Mouse (Mus musculus) intestine, postnatal 0 days (tissue): ENCODE measurements at regions not wholly inside any gene's neighbourhood (a gene's known extent, or its start where the extent isn't known, plus 50 kb on each side); places are given as distances from the start of the nearest gene placed in this dataset.
"Not testable (repeated sequence)": the region's sequence is repeated elsewhere in the genome, so short reads cannot be mapped to it uniquely, and the experiment has no call there.

Experiments
- ATAC-seq: fragments of 200-750 bp; cut with Nextera tagmentation; 2 replicates; pipeline ENCODE4 v1.8.0; 2017; ENCODE audit warnings: mild to moderate bottlenecking, moderate TSS enrichment, moderate library complexity
- H3K27ac ChIP-seq: fragments of 300-500 bp; sonication (generic); 2 replicates; pipeline ENCODE4 v1.5.1; 2014; ENCODE audit warnings: mild to moderate bottlenecking, low read depth, low read length, moderate library complexity
- H3K27me3 ChIP-seq: fragments of 300-500 bp; sonication (generic); replicated peaks from 2 replicates; pipeline ENCODE4 v1.6.1; 2014; ENCODE audit warnings: low read length, mixed read lengths; ENCODE audit not compliant: control insufficient read depth, insufficient read depth
- H3K36me3 ChIP-seq: fragments of 300-500 bp; sonication (generic); 2 replicates; pipeline ENCODE4 v1.6.1; 2014; ENCODE audit warnings: mild to moderate bottlenecking, moderate library complexity; ENCODE audit not compliant: control insufficient read depth, insufficient read depth
- H3K4me1 ChIP-seq: fragments of 300-500 bp; sonication (generic); replicated peaks from 2 replicates; pipeline ENCODE4 v1.6.1; 2014; ENCODE audit warnings: antibody characterized with exemption, low read length, mixed read lengths; ENCODE audit not compliant: control insufficient read depth, insufficient read depth
- H3K4me2 ChIP-seq: fragments of 300-500 bp; sonication (generic); replicated peaks from 2 replicates; pipeline ENCODE4 v1.6.1; 2014; ENCODE audit warnings: low read depth, mild to moderate bottlenecking, moderate library complexity
- H3K4me3 ChIP-seq: fragments of 300-500 bp; sonication (generic); 2 replicates; pipeline ENCODE4 v1.5.1; 2014; ENCODE audit warnings: low read depth, low read length
- H3K9ac ChIP-seq: fragments of 300-500 bp; sonication (generic); 2 replicates; pipeline ENCODE4 v1.6.1; 2014; ENCODE audit warnings: mild to moderate bottlenecking, low read depth, low read length
- H3K9me3 ChIP-seq: fragments of 300-500 bp; sonication (generic); 2 replicates; pipeline ENCODE4 v1.6.1; 2016; ENCODE audit warnings: mixed run types; ENCODE audit not compliant: control insufficient read depth
- CTCF ChIP-seq: sonication (generic); IDR thresholded peaks from 2 replicates; pipeline ENCODE4 v1.5.1; 2016; ENCODE audit warnings: low read depth, mild to moderate bottlenecking, control low read depth, antibody characterized with exemption, moderate library complexity
- WGBS: fragments of 180-500 bp; shearing (Covaris S2); extraction: QIAGEN DNeasy Blood & Tissue Kit; methylation state at CpG from one replicate; pipeline ENCODE4 v1.1.7; 2014; 5-methylcytosine and 5-hydroxymethylcytosine counted together

DNA sequence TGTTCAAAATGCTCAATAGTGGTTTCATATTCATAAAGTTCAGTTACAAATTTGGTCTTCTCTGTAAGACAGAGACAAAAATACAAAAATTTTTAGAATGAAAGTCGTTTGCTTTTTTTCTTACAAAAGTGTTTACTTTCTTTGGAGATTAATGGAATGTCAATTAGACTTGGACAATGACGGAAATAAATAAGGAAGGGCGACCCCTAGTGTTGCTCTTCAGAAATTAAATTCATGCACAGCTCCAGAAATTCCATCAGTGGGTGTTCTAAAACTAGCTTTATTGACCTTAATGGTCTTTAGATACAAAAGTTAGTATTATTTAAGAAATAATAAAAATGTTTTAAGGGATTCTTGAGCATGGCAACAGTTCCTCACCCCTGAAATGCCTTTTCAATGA is 141.8 kb upstream of the Lama2 start:
- Histone ChIP-seq H3K9me3 (no peaks in the 10 kb centered on the region), H3K36me3 (no peaks in the 10 kb centered on the region), H3K27me3 (no peaks in the 10 kb centered on the region), H3K4me3 (no peak overlapping the region), H3K4me2 (no peak overlapping the region), H3K4me1 (no peaks in the 10 kb centered on the region), H3K27ac (no peak overlapping the region), H3K9ac (no peak overlapping the region)
- no peak for ATAC-seq
- peak; percentile 68 for TF ChIP-seq CTCF
- 2% methylated on average over 3 of the region's 3 CpGs for WGBS

DNA sequence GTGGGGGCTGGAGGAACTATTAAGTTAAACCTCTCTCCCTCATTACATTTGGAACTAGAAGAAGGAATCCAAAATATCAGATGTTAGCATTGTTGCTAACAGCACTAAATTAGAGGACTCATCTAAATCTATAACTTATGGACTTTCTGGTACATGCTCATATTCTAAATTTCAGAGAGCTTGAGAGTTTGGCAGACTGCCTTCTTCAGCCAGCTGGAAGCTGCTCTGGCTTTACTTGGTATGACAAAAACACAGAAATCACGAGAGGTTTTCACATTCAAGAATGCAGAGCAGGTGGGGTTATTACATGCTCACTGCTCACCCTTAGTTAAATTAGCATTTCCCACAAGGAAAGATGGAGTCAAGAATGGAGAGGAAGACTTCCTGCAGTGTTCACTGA is 182.8 kb upstream of the Lama2 start:
- H3K4me3 ChIP-seq = no peak overlapping the region
- no peaks in the 10 kb centered on the region for H3K9me3 ChIP-seq
- H3K9ac ChIP-seq = no peak overlapping the region
- H3K4me1 ChIP-seq = no peaks in the 10 kb centered on the region
- H3K4me2 ChIP-seq = no peak overlapping the region
- H3K36me3 ChIP-seq = no peaks in the 10 kb centered on the region
- H3K27me3 ChIP-seq = no peaks in the 10 kb centered on the region
- no peak overlapping the region for H3K27ac ChIP-seq
- no peak for ATAC-seq
- WGBS = 32% methylated on average over 1 of the region's 1 CpGs
- no peak for TF ChIP-seq CTCF

DNA sequence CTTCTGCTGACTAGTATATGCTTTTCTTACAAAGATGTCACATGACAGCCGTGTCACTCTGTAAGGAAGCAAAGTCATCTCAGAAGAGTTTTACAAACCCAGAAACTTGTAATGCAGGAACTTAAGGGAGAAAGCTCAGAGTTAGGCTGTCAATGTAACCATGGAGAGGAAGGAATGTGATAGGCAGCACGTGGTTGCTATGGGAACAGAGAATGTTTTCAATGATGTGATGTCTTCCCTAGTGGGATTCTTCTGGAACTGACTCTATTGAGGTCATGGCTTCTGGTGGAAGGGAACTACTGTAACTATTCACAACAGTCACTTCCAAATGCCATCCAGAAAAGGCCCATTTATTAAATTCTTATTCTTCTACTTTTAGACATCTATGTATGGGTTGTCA is 190.0 kb upstream of the Lama2 start:
- Histone ChIP-seq H3K27ac (no peak overlapping the region), H3K36me3 (no peaks in the 10 kb centered on the region), H3K4me2 (no peak overlapping the region), H3K9ac (no peak overlapping the region), H3K9me3 (no peaks in the 10 kb centered on the region), H3K4me1 (no peaks in the 10 kb centered on the region), H3K4me3 (no peak overlapping the region), H3K27me3 (no peaks in the 10 kb centered on the region)
- 29% methylated on average over 2 of the region's 2 CpGs for WGBS
- no peak for ATAC-seq
- no peak for TF ChIP-seq CTCF

DNA sequence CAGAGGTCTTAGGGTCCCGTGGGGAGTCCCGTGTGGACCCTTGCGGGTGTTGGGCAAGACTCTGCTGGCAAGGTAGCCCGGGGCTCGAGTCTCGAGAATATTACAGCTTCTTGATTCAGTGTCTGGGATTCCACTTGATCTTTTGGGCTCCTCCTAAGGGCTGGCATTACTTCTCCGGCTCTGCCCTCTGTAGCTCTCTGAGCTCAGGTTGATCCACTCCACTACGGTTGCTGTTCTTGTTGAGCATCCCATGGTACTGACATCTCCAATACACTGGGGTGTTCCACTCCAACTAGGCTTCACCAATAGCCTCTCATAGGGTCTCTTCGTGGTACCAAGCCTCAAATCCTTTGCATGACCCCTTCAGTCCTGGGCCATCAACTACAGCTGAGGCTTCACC is 206.1 kb upstream of the Lama2 start:
- ATAC-seq, H3K4me2 ChIP-seq, H3K4me1 ChIP-seq, H3K9me3 ChIP-seq, H3K36me3 ChIP-seq, H3K9ac ChIP-seq, H3K27ac ChIP-seq, H3K27me3 ChIP-seq, H3K4me3 ChIP-seq: not testable (repeated sequence)
- WGBS = 92% methylated on average over 7 of the region's 9 CpGs

DNA sequence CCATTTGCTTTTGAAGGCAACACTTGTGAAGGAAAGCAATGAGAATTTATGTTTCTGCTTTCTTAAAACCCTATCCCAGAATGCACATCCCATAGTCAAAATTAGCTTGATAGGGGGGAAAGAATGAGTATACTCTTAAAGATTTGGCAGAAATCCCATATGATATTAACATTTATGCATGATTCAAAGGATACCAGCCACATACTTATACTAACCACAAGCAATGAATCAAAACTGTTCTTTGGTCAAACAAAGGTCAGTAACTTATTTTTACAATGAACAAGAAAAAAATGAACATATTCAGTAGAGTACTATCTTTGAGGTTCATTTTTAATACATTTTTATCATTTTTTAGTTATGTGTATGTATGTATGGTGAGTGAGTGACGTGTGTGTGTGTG is 208.8 kb upstream of the Lama2 start:
- H3K27me3 ChIP-seq = no peaks in the 10 kb centered on the region
- no peak for ATAC-seq
- H3K4me2 ChIP-seq = no peak overlapping the region
- H3K9ac ChIP-seq = no peak overlapping the region
- H3K4me3 ChIP-seq = no peak overlapping the region
- H3K9me3 ChIP-seq = no peaks in the 10 kb centered on the region
- H3K36me3 ChIP-seq = no peaks in the 10 kb centered on the region
- H3K4me1 ChIP-seq = no peaks in the 10 kb centered on the region
- H3K27ac ChIP-seq = no peak overlapping the region
- TF ChIP-seq CTCF = no peak
- WGBS = 76% methylated on average over 1 of the region's 1 CpGs

DNA sequence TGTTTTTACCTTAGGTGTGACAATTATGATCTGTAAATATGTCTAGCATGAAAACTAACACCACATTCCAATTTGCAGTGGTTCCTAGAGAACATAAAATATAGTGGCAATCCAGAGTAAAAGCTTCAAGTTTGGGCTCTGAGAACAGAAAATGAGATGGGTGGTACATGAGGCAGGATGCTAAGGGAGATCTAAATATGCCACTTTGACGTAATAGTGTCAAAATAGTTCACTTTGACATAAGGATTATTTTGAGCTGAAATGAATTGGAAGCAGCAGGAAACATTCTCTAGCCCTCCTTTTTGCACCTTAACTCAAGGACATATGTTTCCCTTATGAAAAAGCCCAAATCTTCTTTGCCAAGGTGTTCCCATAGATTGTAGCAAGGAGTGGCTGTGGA is 219.1 kb upstream of the Lama2 start:
- no peak overlapping the region for H3K27ac ChIP-seq
- H3K36me3 ChIP-seq = no peaks in the 10 kb centered on the region
- 97% methylated on average over 1 of the region's 1 CpGs for WGBS
- no peak overlapping the region for H3K4me2 ChIP-seq
- no peak overlapping the region for H3K9ac ChIP-seq
- H3K9me3 ChIP-seq = no peaks in the 10 kb centered on the region
- ATAC-seq = no peak
- no peak for TF ChIP-seq CTCF
- H3K4me3 ChIP-seq = no peak overlapping the region
- H3K4me1 ChIP-seq = no peaks in the 10 kb centered on the region
- no peaks in the 10 kb centered on the region for H3K27me3 ChIP-seq

DNA sequence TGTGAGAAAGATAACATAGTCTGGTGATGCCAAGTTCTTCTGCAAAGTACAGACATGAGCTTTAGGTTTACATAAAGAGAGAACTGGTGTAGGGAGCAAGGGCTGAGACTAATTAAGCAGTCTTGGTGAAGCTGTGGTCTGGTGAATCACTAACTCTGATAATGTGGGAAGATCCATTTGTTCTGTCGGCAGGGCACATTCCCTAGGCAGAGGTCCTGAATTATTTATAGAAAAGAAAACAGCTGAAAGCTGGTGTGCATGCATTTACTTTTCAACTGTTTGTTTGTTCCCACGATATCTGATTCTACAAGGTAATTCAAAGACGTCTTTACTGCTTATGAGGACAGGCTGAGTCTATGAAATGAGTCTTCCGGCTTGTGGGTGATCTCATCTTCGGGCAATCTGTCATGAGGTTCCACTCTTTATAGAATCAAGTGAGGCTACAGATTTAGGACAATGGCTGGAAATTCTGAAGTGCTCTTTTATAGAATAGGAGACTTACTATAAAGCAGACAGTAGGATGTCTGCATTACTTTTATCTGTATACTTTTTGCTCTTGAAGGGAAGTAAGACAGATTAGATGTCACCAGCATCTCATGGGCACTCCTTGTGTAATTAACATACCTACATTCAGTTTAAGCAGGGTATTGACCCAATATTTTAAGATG is 221.6 kb upstream of the Lama2 start:
- H3K27me3 ChIP-seq = no peaks in the 10 kb centered on the region
- ATAC-seq = no peak
- no peaks in the 10 kb centered on the region for H3K9me3 ChIP-seq
- WGBS = 65% methylated on average over 5 of the region's 5 CpGs
- no peak for TF ChIP-seq CTCF
- no peaks in the 10 kb centered on the region for H3K36me3 ChIP-seq
- H3K4me1 ChIP-seq = no peaks in the 10 kb centered on the region
- H3K9ac ChIP-seq = no peak overlapping the region
- H3K4me2 ChIP-seq = no peak overlapping the region
- no peak overlapping the region for H3K4me3 ChIP-seq
- no peak overlapping the region for H3K27ac ChIP-seq
